Mouse (Mus musculus): Measurements from ENCODE around the gene Nxph4. TPM values are rescaled to one million over a fixed set of nuclear protein-coding genes. Genes with fewer than 3 reads are reported as not detected.
A peak's percentile ranks its signal among the peaks of the same experiment; 100 is the strongest.

The Nxph4 gene
- polyA plus RNA-seq, 2 experiments, result 0.13 TPM; not detected in 1

- ATAC-seq (ENCODE audit: insufficient read depth) (peak; percentile 58; the same call in 1 of the 2 replicates), DNase-seq (ENCODE audit: low read depth in 3 of 3, low spot score in 3 of 3) (peak in 1 of 3 experiments; percentile 22)
- Histone ChIP-seq H3K9me3 (ENCODE audit: control insufficient read depth, low read length) (no peaks in the 10 kb centered on the region), H3K4me2 (ENCODE audit: low read depth) (no peak overlapping the region), H3K4me1 (replicated peaks; ENCODE audit: control insufficient read depth in 2 of 2, insufficient read depth in 2 of 2, low read length in 1 of 2) (no peaks in the 10 kb centered on the region), H3K36me3 (replicated peaks; ENCODE audit: control insufficient read depth, insufficient read depth, low read depth) (peaks cover 3% of the 10 kb centered on the region; the same call in 1 of the 2 replicates), H3K4me3 (ENCODE audit: insufficient read depth in 1 of 2, low read depth in 2 of 2, low read length in 2 of 2) (no peak overlapping the region), H3K27me3 (ENCODE audit: control insufficient read depth, insufficient read depth, low read length) (no peaks in the 10 kb centered on the region), H3K27ac (no peak overlapping the region), H3K9ac (replicated peaks) (no peak overlapping the region)
- WGBS (ENCODE audit: insufficient replicate concordance), result 74% methylated on average over 19 of the region's 19 CpGs
- TF ChIP-seq EP300 (IDR thresholded peaks at IDR 0.05; ENCODE audit: low read depth), result no peak
- TF ChIP-seq CTCF (IDR thresholded peaks at IDR 0.05; ENCODE audit: low read depth), result 0 out of 2 replicates have a peak, but pooled peaks have one; percentile 5
Observed at GRCm38 (mm10) chr10:127480833-127481813, 53.2 kb downstream of the Nxph4 start.

- WGBS (ENCODE audit: insufficient replicate concordance), result 85% methylated on average over 4 of the region's 4 CpGs
- no peaks in the 10 kb centered on the region for H3K27me3 ChIP-seq (ENCODE audit: control insufficient read depth, insufficient read depth, low read length)
- no peak overlapping the region for H3K9ac ChIP-seq (replicated peaks)
- H3K36me3 ChIP-seq (replicated peaks; ENCODE audit: control insufficient read depth, insufficient read depth, low read depth), result no peaks in the 10 kb centered on the region
- no peak overlapping the region for H3K4me3 ChIP-seq (ENCODE audit: insufficient read depth in 1 of 2, low read depth in 2 of 2, low read length in 2 of 2)
- no peaks in the 10 kb centered on the region for H3K4me1 ChIP-seq (replicated peaks; ENCODE audit: control insufficient read depth in 2 of 2, insufficient read depth in 2 of 2, low read length in 1 of 2)
- no peak overlapping the region for H3K27ac ChIP-seq
- peak in 1 of 3 experiments; percentile 7 for DNase-seq (ENCODE audit: low read depth in 3 of 3, low spot score in 3 of 3)
- no peaks in the 10 kb centered on the region for H3K9me3 ChIP-seq (ENCODE audit: control insufficient read depth, low read length)
- no peak for ATAC-seq (ENCODE audit: insufficient read depth)
- H3K4me2 ChIP-seq (ENCODE audit: low read depth), result no peak overlapping the region
- TF ChIP-seq EP300 (IDR thresholded peaks at IDR 0.05; ENCODE audit: low read depth), result no peak
- peak; percentile 29; the same call in 1 of the 2 replicates for TF ChIP-seq CTCF (IDR thresholded peaks at IDR 0.05; ENCODE audit: low read depth)
Observed at GRCm38 (mm10) chr10:127479131-127479530, 55.2 kb downstream of the Nxph4 start.

- Histone ChIP-seq H3K9me3 (ENCODE audit: control insufficient read depth, low read length) (no peaks in the 10 kb centered on the region), H3K27ac (no peak overlapping the region), H3K9ac (replicated peaks) (no peak overlapping the region), H3K4me2 (ENCODE audit: low read depth) (no peak overlapping the region), H3K36me3 (replicated peaks; ENCODE audit: control insufficient read depth, insufficient read depth, low read depth) (no peaks in the 10 kb centered on the region; the same call in 1 of the 2 replicates), H3K4me1 (replicated peaks; ENCODE audit: control insufficient read depth in 2 of 2, insufficient read depth in 2 of 2, low read length in 1 of 2) (no peaks in the 10 kb centered on the region), H3K4me3 (ENCODE audit: insufficient read depth in 1 of 2, low read depth in 2 of 2, low read length in 2 of 2) (no peak overlapping the region), H3K27me3 (ENCODE audit: control insufficient read depth, insufficient read depth, low read length) (no peaks in the 10 kb centered on the region)
- DNase-seq (ENCODE audit: low read depth in 3 of 3, low spot score in 3 of 3) (no peak), ATAC-seq (ENCODE audit: insufficient read depth) (no peak)
- TF ChIP-seq EP300 (IDR thresholded peaks at IDR 0.05; ENCODE audit: low read depth) (no peak), CTCF (IDR thresholded peaks at IDR 0.05; ENCODE audit: low read depth) (no peak)
- 79% methylated on average over 7 of the region's 7 CpGs for WGBS (ENCODE audit: insufficient replicate concordance)
Observed at GRCm38 (mm10) chr10:127477301-127477700, 57.1 kb downstream of the Nxph4 start.

GRCm38 (mm10) chr10:127476541-127476940 is 57.8 kb downstream of the Nxph4 start:
- H3K36me3 ChIP-seq (replicated peaks; ENCODE audit: control insufficient read depth, insufficient read depth, low read depth), result no peaks in the 10 kb centered on the region; the same call in 1 of the 2 replicates
- no peaks in the 10 kb centered on the region for H3K9me3 ChIP-seq (ENCODE audit: control insufficient read depth, low read length)
- H3K27me3 ChIP-seq (ENCODE audit: control insufficient read depth, insufficient read depth, low read length), result no peaks in the 10 kb centered on the region
- no peak overlapping the region for H3K4me3 ChIP-seq (ENCODE audit: insufficient read depth in 1 of 2, low read depth in 2 of 2, low read length in 2 of 2)
- H3K4me2 ChIP-seq (ENCODE audit: low read depth), result no peak overlapping the region
- H3K9ac ChIP-seq (replicated peaks), result no peak overlapping the region
- WGBS (ENCODE audit: insufficient replicate concordance), result 73% methylated on average over 3 of the region's 3 CpGs
- DNase-seq (ENCODE audit: low read depth in 3 of 3, low spot score in 3 of 3) (no peak), ATAC-seq (ENCODE audit: insufficient read depth) (no peak)
- TF ChIP-seq CTCF (IDR thresholded peaks at IDR 0.05; ENCODE audit: low read depth) (no peak), EP300 (IDR thresholded peaks at IDR 0.05; ENCODE audit: low read depth) (no peak)
- H3K27ac ChIP-seq, result no peak overlapping the region
- no peaks in the 10 kb centered on the region for H3K4me1 ChIP-seq (replicated peaks; ENCODE audit: control insufficient read depth in 2 of 2, insufficient read depth in 2 of 2, low read length in 1 of 2)

Other genes starting within 250 kb of the Nxph4 start
- 9.7 and 11.0 TPM in 2 replicates for gene Mbd6, start 245.5 kb downstream of the Nxph4 start, polyA plus RNA-seq (2012; rRNA removed)
- gene Mbd6, start 245.5 kb downstream of the Nxph4 start, polyA plus RNA-seq (2014; fragmentation: Nextera tagmentation; extraction: Ambion mirVana), result 5.6 and 6.2 TPM in 2 replicates
- 53.6 and 63.4 TPM in 2 replicates for gene Mars, start 222.8 kb downstream of the Nxph4 start, polyA plus RNA-seq (2012; rRNA removed)
- 101 and 115 TPM in 2 replicates for gene Mars, start 222.8 kb downstream of the Nxph4 start, polyA plus RNA-seq (2014; fragmentation: Nextera tagmentation; extraction: Ambion mirVana)
- gene Arhgap9, start 212.6 kb downstream of the Nxph4 start, polyA plus RNA-seq (2012; rRNA removed), result 7.3 and 8.8 TPM in 2 replicates
- gene Arhgap9, start 212.6 kb downstream of the Nxph4 start, polyA plus RNA-seq (2014; fragmentation: Nextera tagmentation; extraction: Ambion mirVana), result 12.4 and 13.4 TPM in 2 replicates
- 1.1 and 1.4 TPM in 2 replicates for gene Gli1, start 192.6 kb downstream of the Nxph4 start, polyA plus RNA-seq (2012; rRNA removed)
- 0.15 and 0.27 TPM in 2 replicates for gene Gli1, start 192.6 kb downstream of the Nxph4 start, polyA plus RNA-seq (2014; fragmentation: Nextera tagmentation; extraction: Ambion mirVana)
- gene Inhbe, start 180.1 kb downstream of the Nxph4 start, polyA plus RNA-seq (2012; rRNA removed), result 0.59 and 0.61 TPM in 2 replicates
- gene Inhbe, start 180.1 kb downstream of the Nxph4 start, polyA plus RNA-seq (2014; fragmentation: Nextera tagmentation; extraction: Ambion mirVana), result 0.28 and 0.38 TPM in 2 replicates
- 1.5 and 2.0 TPM in 2 replicates for gene Inhbc, start 164.1 kb downstream of the Nxph4 start, polyA plus RNA-seq (2012; rRNA removed)
- gene Inhbc, start 164.1 kb downstream of the Nxph4 start, polyA plus RNA-seq (2014; fragmentation: Nextera tagmentation; extraction: Ambion mirVana), result 2.1 and 2.4 TPM in 2 replicates
- 10.9 and 16.2 TPM in 2 replicates for gene R3hdm2, start 154.2 kb downstream of the Nxph4 start, polyA plus RNA-seq (2012; rRNA removed)
- gene R3hdm2, start 154.2 kb downstream of the Nxph4 start, polyA plus RNA-seq (2014; fragmentation: Nextera tagmentation; extraction: Ambion mirVana), result 9.0 and 14.0 TPM in 2 replicates
- 0.16 and 0.37 TPM in 2 replicates for gene Stac3, start 32.9 kb downstream of the Nxph4 start, polyA plus RNA-seq (2012; rRNA removed)
- not detected in 2 replicates for gene Stac3, start 32.9 kb downstream of the Nxph4 start, polyA plus RNA-seq (2014; fragmentation: Nextera tagmentation; extraction: Ambion mirVana)
- gene Ndufa4l2, start 19.6 kb downstream of the Nxph4 start, polyA plus RNA-seq (2012; rRNA removed), result 2.1 and 3.6 TPM in 2 replicates
- 2.0 and 5.8 TPM in 2 replicates for gene Ndufa4l2, start 19.6 kb downstream of the Nxph4 start, polyA plus RNA-seq (2014; fragmentation: Nextera tagmentation; extraction: Ambion mirVana)
- gene Shmt2, start 12.1 kb downstream of the Nxph4 start, polyA plus RNA-seq (2012; rRNA removed), result 81.0 and 88.6 TPM in 2 replicates
- 82.7 and 88.2 TPM in 2 replicates for gene Shmt2, start 12.1 kb downstream of the Nxph4 start, polyA plus RNA-seq (2014; fragmentation: Nextera tagmentation; extraction: Ambion mirVana)
- gene Lrp1, start 86.6 kb upstream of the Nxph4 start, polyA plus RNA-seq (2012; rRNA removed), result 14.1 and 18.2 TPM in 2 replicates
- gene Lrp1, start 86.6 kb upstream of the Nxph4 start, polyA plus RNA-seq (2014; fragmentation: Nextera tagmentation; extraction: Ambion mirVana), result 13.2 and 16.1 TPM in 2 replicates
- gene Stat6, start 108.4 kb upstream of the Nxph4 start, polyA plus RNA-seq (2012; rRNA removed), result 10.9 TPM in 2 replicates
- 10.2 and 12.4 TPM in 2 replicates for gene Stat6, start 108.4 kb upstream of the Nxph4 start, polyA plus RNA-seq (2014; fragmentation: Nextera tagmentation; extraction: Ambion mirVana)
- 5.0 and 5.5 TPM in 2 replicates for gene Nemp1, start 132.3 kb upstream of the Nxph4 start, polyA plus RNA-seq (2012; rRNA removed)
- 5.6 and 5.7 TPM in 2 replicates for gene Nemp1, start 132.3 kb upstream of the Nxph4 start, polyA plus RNA-seq (2014; fragmentation: Nextera tagmentation; extraction: Ambion mirVana)
- gene Nab2, start 134.0 kb upstream of the Nxph4 start, polyA plus RNA-seq (2012; rRNA removed), result 4.0 and 4.1 TPM in 2 replicates
- gene Nab2, start 134.0 kb upstream of the Nxph4 start, polyA plus RNA-seq (2014; fragmentation: Nextera tagmentation; extraction: Ambion mirVana), result 0.88 and 1.1 TPM in 2 replicates
- gene Myo1a, start 170.6 kb upstream of the Nxph4 start, polyA plus RNA-seq (2012; rRNA removed), result 0.25 and 0.30 TPM in 2 replicates
- gene Myo1a, start 170.6 kb upstream of the Nxph4 start, polyA plus RNA-seq (2014; fragmentation: Nextera tagmentation; extraction: Ambion mirVana), result 0.06 and 0.19 TPM in 2 replicates
- gene Tac2, start 189.9 kb upstream of the Nxph4 start, polyA plus RNA-seq (2012; rRNA removed), result 20.7 and 27.9 TPM in 2 replicates
- gene Tac2, start 189.9 kb upstream of the Nxph4 start, polyA plus RNA-seq (2014; fragmentation: Nextera tagmentation; extraction: Ambion mirVana), result 26.8 and 31.3 TPM in 2 replicates
- gene Zbtb39, start 205.0 kb upstream of the Nxph4 start, polyA plus RNA-seq (2012; rRNA removed), result 1.9 and 2.1 TPM in 2 replicates
- 0.72 and 0.83 TPM in 2 replicates for gene Zbtb39, start 205.0 kb upstream of the Nxph4 start, polyA plus RNA-seq (2014; fragmentation: Nextera tagmentation; extraction: Ambion mirVana)
- 9.1 and 11.5 TPM in 2 replicates for gene Gpr182, start 217.2 kb upstream of the Nxph4 start, polyA plus RNA-seq (2012; rRNA removed)
- 3.7 and 4.3 TPM in 2 replicates for gene Gpr182, start 217.2 kb upstream of the Nxph4 start, polyA plus RNA-seq (2014; fragmentation: Nextera tagmentation; extraction: Ambion mirVana)
- gene Rdh1, start 225.2 kb upstream of the Nxph4 start, polyA plus RNA-seq (2012; rRNA removed), result 0.15 and 0.18 TPM in 2 replicates
- 0.09 and 0.17 TPM in 2 replicates for gene Rdh1, start 225.2 kb upstream of the Nxph4 start, polyA plus RNA-seq (2014; fragmentation: Nextera tagmentation; extraction: Ambion mirVana)
- gene Rdh16f1, start 225.2 kb upstream of the Nxph4 start, polyA plus RNA-seq (2012; rRNA removed), result 0.03 and 0.06 TPM in 2 replicates
- gene Rdh16f1, start 225.2 kb upstream of the Nxph4 start, polyA plus RNA-seq (2014; fragmentation: Nextera tagmentation; extraction: Ambion mirVana), result 0.11 TPM in 1 of 2 replicates, not detected in the other
- gene Rdh9, start 241.8 kb upstream of the Nxph4 start, polyA plus RNA-seq (2012; rRNA removed), result 0.07 TPM in 1 of 2 replicates, not detected in the other
- not detected in 2 replicates for gene Rdh9, start 241.8 kb upstream of the Nxph4 start, polyA plus RNA-seq (2014; fragmentation: Nextera tagmentation; extraction: Ambion mirVana)